In the genomic region with DNA sequence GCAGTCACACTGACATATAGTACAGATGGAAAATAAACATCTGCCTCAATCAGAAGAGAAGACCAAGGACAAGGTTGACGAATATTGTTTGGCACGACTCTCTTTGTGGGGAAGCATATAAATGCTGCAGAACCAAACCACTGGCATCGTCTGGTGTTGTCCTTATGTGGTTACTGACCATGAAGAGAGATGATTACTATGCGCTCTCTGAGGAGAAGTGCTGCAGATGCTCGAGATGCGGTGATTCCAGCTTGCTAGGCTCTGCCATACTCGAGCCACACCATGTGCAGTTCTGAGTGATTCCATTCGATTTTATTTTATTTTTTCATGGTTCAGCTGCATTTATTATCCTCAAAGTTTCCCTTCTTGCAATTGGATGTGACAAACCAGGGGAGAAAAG, we compare ENCODE assay signal across 24 mouse cellular contexts.
"Had no signal": no experiment of that assay in that cellular context is flagged by ENCODE, and none has a peak within 500 bp of the region (broad histone marks: within the 10 kb centered on the region; RNA-seq: fewer than 3 reads in every experiment).

No protein-coding gene starts in this region.

- H3K36me3 ChIP-seq: kidney, embryonic 15.5 days; limb, embryonic 12.5 days; limb, embryonic 15.5 days; midbrain, embryonic 12.5 days; midbrain, embryonic 15.5 days had no signal

- H3K4me1 ChIP-seq: kidney, embryonic 15.5 days; limb, embryonic 12.5 days; limb, embryonic 15.5 days; midbrain, embryonic 12.5 days; midbrain, embryonic 15.5 days had no signal

- H3K9ac ChIP-seq: kidney, embryonic 15.5 days; limb, embryonic 12.5 days; limb, embryonic 15.5 days; liver, embryonic 14.5 days; liver, postnatal 0 days; lung, embryonic 14.5 days; midbrain, embryonic 12.5 days; midbrain, embryonic 15.5 days had no signal

- H3K4me2 ChIP-seq: kidney, embryonic 15.5 days; limb, embryonic 12.5 days; limb, embryonic 15.5 days; liver, embryonic 11.5 days; lung, embryonic 14.5 days; midbrain, embryonic 12.5 days; midbrain, embryonic 15.5 days had no signal

- H3K27me3 ChIP-seq: kidney, embryonic 15.5 days; limb, embryonic 12.5 days; limb, embryonic 15.5 days; midbrain, embryonic 12.5 days; midbrain, embryonic 15.5 days had no signal

- H3K27ac ChIP-seq: kidney, embryonic 15.5 days; left cerebral cortex, adult 2 months; limb, embryonic 12.5 days; limb, embryonic 15.5 days; liver, embryonic 14.5 days; macrophage; midbrain, embryonic 12.5 days; midbrain, embryonic 15.5 days; stomach, postnatal 0 days had no signal

- H3K9me3 ChIP-seq: kidney, embryonic 15.5 days; limb, embryonic 12.5 days; limb, embryonic 15.5 days; midbrain, embryonic 12.5 days; midbrain, embryonic 15.5 days had no signal

- DNase-seq: kidney, adult 2 months; kidney, postnatal 10 days; kidney, postnatal 36 days; layer of hippocampus, postnatal 36 days; left cerebral cortex, postnatal 4 days; liver, postnatal 0 days; lung, embryonic 14.5 days; right cerebral cortex, adult 18-20 months; right cerebral cortex, postnatal 14 days; right cerebral cortex, postnatal 4 days; thymus, adult 2 months; thymus, postnatal 14 days; thymus, postnatal 4 days had no signal

- ATAC-seq: liver, postnatal 0 days; lung, postnatal 0 days; midbrain, embryonic 15.5 days had no signal

- H3K4me3 ChIP-seq: kidney, embryonic 15.5 days; left cerebral cortex, adult 2 months; limb, embryonic 12.5 days; limb, embryonic 15.5 days; midbrain, embryonic 12.5 days; midbrain, embryonic 15.5 days had no signal
